Mouse (Mus musculus) spleen, postnatal 36 days (tissue): ENCODE results near the gene Eln.

Experiments
- DNase-seq, 2 experiments: peaks; one replicate each; pipeline ENCODE4 v3.0.0; 2022; ENCODE audit warnings: low spot score in 2 of 2, mixed read lengths in 1 of 2

The Eln gene

DNA sequence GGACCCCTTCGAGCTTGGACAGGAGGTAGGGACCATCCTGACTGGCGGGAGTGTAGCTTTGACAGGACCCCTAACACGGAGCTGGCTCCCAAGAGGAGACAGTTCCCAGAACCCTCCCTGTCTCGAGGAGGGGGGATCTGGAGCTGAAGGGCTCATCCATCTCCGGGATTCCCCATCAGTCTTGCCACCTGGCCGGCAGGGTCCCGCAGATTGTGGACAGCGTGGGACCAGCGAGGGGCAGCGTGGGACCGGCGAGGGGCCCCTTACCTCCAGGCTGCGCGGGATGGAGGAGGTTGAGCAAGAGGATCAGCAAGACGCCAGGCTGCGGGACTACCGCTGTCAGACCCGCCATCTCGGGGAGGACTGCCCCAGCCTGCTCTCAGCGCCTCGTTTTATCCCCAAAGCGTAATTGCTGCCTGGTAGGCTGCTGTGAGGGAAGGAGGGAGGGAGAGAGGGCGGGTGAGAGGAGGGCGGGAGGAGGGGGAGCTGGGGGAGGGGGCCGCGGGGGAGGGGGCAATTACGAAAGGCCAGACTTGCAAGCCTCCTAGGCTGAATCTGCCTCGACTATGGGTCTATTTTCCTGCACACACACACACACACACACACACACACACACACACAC, at the start of gene Eln:
TSS of gene Eln (minus strand) at position 434 of the 622 bp plus-strand sequence.
- DNase-seq, result no peak

DNA sequence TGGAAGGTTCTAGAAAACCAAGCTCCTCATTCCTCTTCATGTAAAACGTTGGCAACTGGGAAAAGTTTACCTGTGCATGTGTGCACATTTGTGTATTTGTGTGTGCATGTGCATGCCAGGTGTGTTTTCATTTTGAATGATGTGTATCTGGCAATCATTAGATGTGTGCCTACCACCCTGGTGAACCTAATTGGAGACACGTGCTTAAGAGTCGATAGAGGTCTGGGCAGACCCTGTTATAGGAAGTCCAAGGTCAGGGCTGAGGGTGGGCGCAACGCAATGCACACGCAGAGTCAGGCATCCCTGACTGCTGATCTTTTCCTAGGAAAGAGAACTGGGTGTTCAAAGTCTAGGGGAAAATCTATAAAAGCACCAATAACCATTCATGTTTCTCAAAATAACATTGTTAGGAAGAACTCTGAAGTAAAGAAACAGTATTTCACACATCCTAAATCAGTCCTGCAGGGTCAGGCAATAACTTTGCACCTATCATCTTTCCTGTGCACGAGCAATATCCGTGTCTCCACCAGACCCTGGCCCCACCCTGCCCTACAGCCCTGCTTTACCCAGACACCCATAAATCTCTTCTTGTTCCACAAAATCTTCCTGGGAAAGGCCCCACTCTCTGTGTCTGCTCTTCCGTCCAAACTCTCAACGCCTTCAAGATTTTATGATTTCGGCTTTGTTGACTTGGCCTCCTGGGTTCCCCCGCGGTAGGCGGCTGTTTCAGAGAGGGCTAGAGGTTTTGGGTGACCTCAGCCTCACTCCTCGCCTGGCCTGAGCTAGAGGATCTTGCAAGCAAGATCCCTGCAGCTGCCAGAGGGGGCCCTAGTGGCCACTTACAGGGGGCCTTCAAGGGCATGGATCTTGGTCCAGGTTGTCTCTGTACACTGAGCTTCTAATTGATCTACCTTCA, 43.2 kb upstream of the Eln start:
- DNase-seq, result no peak

DNA sequence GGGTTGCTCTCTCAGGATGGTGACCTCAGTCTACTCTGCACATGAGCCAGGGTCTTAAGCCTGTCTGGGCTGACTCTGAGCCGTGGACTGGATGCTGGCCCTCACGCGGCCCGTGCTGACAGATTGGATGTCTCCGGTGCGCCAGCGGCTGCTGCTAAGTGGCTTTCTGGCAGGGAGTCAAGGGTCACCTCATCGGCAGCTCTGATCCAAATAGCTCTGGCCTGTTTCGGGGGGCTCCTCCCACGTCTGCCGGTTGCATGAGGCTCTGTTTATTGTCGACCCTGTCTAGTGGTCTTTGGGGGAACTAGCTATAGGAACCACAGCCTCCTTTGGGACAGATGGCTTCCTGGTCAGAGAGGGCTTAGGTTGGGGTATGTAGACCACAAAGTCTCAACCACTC, 41.1 kb upstream of the Eln start:
- DNase-seq, result no peak

DNA sequence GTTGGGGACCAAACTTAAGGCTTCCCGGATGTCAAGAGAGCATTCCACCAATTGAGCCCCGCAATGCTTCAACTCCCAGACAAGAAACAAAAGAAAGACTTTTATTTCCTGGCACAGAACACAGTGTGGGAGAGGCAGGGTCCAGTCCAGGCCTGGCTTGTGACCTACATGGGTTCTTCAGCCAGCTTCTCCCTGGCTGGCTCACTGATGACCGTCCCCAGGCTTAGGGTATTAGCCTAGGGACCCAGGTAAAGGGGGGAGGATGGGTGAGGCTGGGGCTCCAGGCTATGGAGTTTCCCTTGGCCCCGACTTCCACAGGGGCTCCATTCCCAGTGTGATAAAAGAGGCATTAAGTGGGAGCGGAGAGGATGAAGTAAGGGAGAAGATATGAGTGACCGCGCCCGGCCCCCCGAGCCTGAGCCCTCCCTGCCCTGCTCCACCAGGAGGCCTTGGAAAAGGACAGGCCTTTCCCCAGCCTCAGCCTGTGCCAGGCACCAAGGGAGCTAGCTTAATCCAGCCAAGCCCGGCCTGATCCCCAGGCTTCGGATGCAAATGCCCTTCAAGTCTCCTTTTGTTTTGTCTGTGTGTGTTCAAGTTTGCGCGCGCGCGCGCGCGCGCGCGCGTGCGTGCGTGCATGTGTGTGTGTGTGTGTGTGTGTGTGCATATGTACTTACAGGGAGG, 38.7 kb upstream of the Eln start:
- DNase-seq, result no peak

DNA sequence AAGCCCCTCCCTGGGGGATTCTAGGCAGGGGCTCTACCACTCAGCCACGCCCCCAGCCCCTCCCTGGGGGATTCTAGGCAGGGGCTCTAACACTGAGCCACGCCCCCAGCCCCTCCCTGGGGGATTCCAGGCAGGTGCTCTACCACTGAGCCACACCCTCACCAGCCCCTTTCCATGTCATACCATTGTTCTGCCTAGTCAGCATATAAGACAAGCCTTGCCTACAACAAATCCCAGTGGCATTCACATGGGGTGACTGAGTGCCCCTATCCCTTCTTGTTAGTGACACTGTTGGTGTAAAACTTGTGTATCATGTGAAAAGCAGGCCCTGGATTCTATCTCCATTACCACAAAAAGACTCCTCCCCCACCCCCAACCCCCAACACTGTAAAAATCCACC, 36.7 kb upstream of the Eln start:
- DNase-seq, result no peak

- DNase-seq, result no peak
These were observed 33.8 kb upstream of the Eln start for GRCm38 (mm10) chr5:134780963-134781362.

DNA sequence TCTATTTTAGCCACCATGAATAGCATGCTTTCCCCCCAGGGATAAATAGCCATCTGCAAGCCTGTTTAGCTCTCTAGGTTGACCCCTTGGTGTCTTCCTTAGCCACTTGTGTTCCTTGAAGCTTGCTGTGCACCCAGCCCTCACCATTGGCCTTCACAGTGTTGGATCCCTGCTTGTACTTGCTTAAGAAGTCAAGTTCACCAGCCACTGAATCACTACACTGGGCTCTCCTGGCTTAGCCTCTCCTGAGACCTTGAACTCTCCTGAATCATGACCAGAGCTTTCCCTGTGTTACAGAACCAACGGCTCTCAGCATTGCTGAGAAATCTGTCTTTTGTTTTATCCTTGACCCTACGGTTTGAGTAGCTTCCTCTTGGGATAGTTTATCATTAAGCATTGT, 33.0 kb upstream of the Eln start:
- no peak for DNase-seq

- DNase-seq, result no peak
These were observed 29.4 kb upstream of the Eln start for GRCm38 (mm10) chr5:134776551-134776950.

GRCm38 (mm10) chr5:134772522-134772921, 25.4 kb upstream of the Eln start:
- DNase-seq, result no peak

GRCm38 (mm10) chr5:134771750-134772149, 24.6 kb upstream of the Eln start:
- no peak for DNase-seq

DNA sequence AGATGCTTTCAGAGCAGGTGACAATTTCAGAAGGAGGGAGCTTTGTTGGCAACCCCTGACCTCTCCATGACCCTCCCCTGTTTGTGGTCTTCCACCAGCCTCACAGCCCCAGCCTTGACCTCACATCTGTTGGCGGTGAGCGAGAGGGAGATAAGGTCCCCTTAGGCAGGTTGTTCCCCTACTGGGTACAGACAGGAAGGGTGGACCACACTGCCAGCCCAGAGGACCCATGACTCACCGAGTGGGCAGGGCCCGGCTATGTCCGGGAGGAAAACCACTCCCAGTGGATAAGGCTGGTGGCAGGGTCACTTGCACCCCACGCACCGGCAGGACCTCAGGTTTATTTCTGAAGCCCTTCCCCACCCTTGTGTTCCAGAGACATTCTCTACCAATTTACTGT, 22.1 kb upstream of the Eln start:
- DNase-seq, result no peak

DNA sequence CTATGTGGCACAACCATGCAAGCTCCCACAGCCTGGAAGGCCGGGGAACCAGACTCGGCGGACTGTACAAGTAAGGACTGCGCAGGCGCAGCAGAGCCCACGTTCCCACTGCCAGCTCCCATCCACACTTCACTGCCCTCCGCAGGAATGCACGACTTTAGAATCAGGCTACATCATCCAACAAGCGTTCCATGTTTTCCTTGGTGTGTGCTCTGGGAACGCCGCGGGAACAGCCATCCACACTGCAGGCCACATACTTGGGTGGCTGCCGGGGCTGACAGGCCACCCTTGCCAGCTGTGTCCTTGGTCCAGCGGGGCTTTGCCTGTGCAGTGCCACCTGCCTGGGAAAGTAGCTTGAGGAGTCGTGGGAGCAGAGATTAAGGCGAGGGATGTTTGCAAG, 18.3 kb upstream of the Eln start:
- DNase-seq, result no peak

DNA sequence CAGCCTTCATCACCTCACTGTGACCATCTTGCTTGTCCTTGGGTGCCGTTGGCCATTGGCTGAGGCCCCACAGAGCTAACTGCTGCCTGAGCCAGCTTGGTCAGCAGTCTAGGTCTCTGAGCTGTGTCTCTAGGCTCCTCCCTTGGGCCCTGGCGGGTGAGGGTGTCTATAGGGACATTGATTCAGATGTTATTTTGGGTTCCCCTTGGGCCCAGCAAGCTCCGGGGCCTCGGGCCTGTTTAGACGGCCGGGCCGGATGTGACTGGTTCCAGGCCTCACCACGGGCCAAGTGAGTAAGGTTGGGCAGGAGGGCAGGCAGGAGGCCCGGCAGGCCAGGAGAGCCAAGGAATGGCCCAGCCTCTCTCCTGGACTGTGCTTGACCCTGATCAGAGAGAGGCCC, 16.2 kb upstream of the Eln start:
- DNase-seq, result no peak

DNA sequence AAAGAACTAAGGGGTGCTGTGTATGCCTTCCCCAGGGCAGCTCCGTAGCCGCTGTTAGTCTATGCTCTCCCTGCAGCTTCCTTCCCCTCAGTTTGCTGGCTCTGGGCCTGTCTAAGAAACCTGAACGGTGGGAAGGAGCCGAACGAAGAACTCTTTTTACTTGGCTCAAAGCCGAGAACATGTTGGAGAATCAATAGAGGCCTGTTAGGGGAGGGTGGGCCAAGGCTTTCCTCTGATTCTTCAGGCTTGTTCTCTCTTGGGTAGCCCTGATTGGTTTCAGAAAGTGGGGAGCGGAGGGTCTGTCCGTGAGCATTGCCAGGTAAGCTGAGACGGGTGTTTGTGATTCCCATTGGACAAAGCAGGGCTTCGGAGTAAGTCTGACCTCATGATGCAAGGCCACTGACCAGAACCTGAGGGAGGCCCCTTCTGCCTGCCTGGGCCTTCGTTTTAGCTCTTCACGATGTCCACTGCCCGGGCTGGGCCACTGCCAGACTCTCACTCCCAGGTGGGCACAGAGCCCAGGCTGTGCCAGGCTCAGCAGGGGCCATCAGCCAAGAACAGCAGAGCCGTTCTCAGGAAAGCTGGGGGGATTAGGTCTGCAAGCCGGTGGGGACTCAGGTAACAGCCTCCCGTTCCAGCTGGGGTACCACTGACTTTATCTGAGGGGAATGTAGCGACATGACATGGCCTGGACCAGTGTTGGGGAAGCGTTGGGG, 14.4 kb upstream of the Eln start:
- DNase-seq, result no peak

- no peak for DNase-seq
These were observed 8.9 kb upstream of the Eln start for GRCm38 (mm10) chr5:134756031-134756430.

- DNase-seq, result no peak
These were observed 7.0 kb upstream of the Eln start for GRCm38 (mm10) chr5:134754096-134754495.

- DNase-seq, result no peak
These were observed 3.3 kb upstream of the Eln start for GRCm38 (mm10) chr5:134750469-134750868.

DNA sequence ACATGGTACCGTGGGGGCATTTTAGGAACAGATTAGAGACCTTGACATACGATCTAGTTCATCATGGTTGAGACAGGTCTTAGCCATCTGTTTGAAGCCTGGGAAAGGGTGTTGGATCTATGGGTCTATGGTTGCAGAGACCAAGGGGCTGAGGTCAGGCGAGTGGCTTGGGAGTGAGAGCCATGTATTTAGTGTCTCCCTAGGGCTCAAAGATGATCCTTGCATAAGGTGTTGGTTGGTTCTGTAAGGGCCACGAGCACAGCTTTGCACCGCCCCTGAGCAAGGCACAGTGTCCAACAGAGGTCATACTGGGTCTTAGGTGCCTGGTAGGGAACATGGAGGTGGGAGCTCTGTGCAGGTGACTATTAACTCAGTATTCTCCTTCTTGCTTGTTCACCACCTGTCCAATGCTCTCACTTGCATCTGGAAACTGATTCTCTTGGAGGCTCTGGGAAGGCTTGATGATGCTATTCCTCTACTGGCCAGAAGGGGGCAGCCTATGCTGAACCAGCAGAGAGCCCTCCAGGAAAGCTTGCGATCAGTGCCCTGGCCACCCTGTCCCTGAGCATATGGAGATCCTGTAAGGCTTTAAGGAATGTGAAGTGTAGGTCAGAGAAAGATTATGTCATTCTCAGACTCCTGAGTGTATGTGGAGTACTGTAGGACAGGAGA, 960 bp upstream of the Eln start:
- DNase-seq, result no peak

GRCm38 (mm10) chr5:134747512-134747893, 380 bp upstream of the Eln start:
- DNase-seq, result peak; percentile 15 to 29

DNA sequence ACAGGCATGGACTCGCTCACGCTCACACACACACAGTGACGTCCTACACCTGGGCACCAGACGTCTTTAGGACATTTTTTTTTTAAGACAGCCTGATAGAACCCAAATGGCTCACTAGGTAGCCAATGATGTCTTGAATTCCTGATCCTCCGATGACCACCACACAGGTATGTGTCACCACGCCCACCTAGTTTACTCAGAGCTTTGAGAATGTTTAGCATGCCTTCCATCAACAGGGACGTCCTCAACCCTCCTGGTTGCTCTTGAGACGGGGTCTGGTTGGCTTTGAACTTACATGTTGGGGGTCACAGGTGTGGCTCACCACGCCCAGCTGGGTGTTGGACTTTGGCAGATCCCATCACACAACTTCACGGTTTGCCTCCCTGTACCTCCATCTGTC, 922 bp downstream of the Eln start:
- DNase-seq, result no peak

GRCm38 (mm10) chr5:134745801-134746200, 1.3 kb downstream of the Eln start:
- DNase-seq, result no peak

GRCm38 (mm10) chr5:134745000-134745399, 2.1 kb downstream of the Eln start:
- no peak for DNase-seq
